Mouse (Mus musculus) stomach, postnatal 0 days (tissue): ENCODE results near the gene Mageb3. TPM values are rescaled to one million over a fixed set of nuclear protein-coding genes. Genes with fewer than 3 reads are reported as not detected.

Experiments used
- ATAC-seq: fragments of 200-750 bp; cut with Nextera tagmentation; 2 replicates; pipeline ENCODE4 v1.8.0; 2017; ENCODE audit not compliant: low FRiP score, low TSS enrichment
- DNase-seq: peaks from one replicate; pipeline ENCODE4 v3.0.0-alpha.2; 2016; ENCODE audit warnings: low spot score
- H3K27ac ChIP-seq: fragments of 300-500 bp; sonication (generic); replicated peaks from 2 replicates; pipeline ENCODE4 v1.5.1; 2014; ENCODE audit warnings: mild to moderate bottlenecking, control low read depth
- H3K27me3 ChIP-seq: fragments of 300-500 bp; sonication (generic); 2 replicates; pipeline ENCODE4 v1.6.1; 2014; ENCODE audit warnings: low read length; ENCODE audit not compliant: control insufficient read depth, insufficient read depth
- H3K36me3 ChIP-seq: fragments of 300-500 bp; sonication (generic); 2 replicates; pipeline ENCODE4 v1.6.1; 2014; ENCODE audit warnings: low read length, mixed read lengths; ENCODE audit not compliant: control insufficient read depth, insufficient read depth
- H3K4me1 ChIP-seq: fragments of 300-500 bp; sonication (generic); replicated peaks from 2 replicates; pipeline ENCODE4 v1.6.1; 2014; ENCODE audit warnings: antibody characterized with exemption; ENCODE audit not compliant: control insufficient read depth, insufficient read depth
- H3K4me2 ChIP-seq: fragments of 300-500 bp; sonication (generic); replicated peaks from 2 replicates; pipeline ENCODE4 v1.6.1; 2014; ENCODE audit warnings: low read depth, mild to moderate bottlenecking, control low read depth, moderate library complexity
- H3K4me3 ChIP-seq: fragments of 300-500 bp; sonication (generic); 2 replicates; pipeline ENCODE4 v1.5.1; 2014; ENCODE audit warnings: low read depth, low read length, control low read depth
- H3K9ac ChIP-seq: fragments of 300-500 bp; sonication (generic); 2 replicates; pipeline ENCODE4 v1.6.1; 2014; ENCODE audit warnings: mild to moderate bottlenecking, low read length, control low read depth, mixed read lengths
- H3K9me3 ChIP-seq: fragments of 300-500 bp; sonication (generic); 2 replicates; pipeline ENCODE4 v1.6.1; 2016; ENCODE audit warnings: low read length; ENCODE audit not compliant: control insufficient read depth
- CTCF ChIP-seq: IDR thresholded peaks from 2 replicates; pipeline ENCODE4 v1.5.1; 2016; ENCODE audit warnings: antibody characterized with exemption, low read depth, mild to moderate bottlenecking, moderate library complexity
- EP300 ChIP-seq: optimal IDR thresholded peaks from 2 replicates; pipeline ENCODE3; 2016; ENCODE audit warnings: antibody characterized with exemption
- WGBS: fragments of 180-500 bp; shearing (Covaris S2); extraction: QIAGEN DNeasy Blood & Tissue Kit; methylation state at CpG from one replicate; pipeline ENCODE4 v1.1.7; 2014; 5-methylcytosine and 5-hydroxymethylcytosine counted together
- polyA plus RNA-seq: library from polyadenylated mRNA; unstranded; fragments of >200 nt; fragmentation: Nextera tagmentation; extraction: Ambion mirVana; gene quantifications from 2 replicates; pipeline ENCODE4 v1.2.1, GENCODE M21; 2015

The Mageb3 gene
- polyA plus RNA-seq = 0.04 and 0.06 TPM in 2 replicates

GRCm38 (mm10) chr2:121955765-121956223 is at the start of gene Mageb3, which contains the start of gene Ctdspl2:
TSS of gene Mageb3 (minus strand) at chr2:121956092.
TSS of gene Ctdspl2 (plus strand) at chr2:121956001.
- peak; percentile 97 for DNase-seq
- Histone ChIP-seq H3K27ac (peak within 1 kb of the TSS; percentile 95), H3K9ac (peak within 1 kb of the TSS; percentile 92), H3K4me2 (peak within 1 kb of the TSS; percentile 73), H3K4me1 (no peaks in the 10 kb centered on the region; the same call in 1 of the 2 replicates), H3K27me3 (no peaks in the 10 kb centered on the region), H3K36me3 (no peaks in the 10 kb centered on the region), H3K9me3 (no peaks in the 10 kb centered on the region), H3K4me3 (peak within 1 kb of the TSS; percentile 89)
- TF ChIP-seq EP300 (no peak), CTCF (peak; percentile 46; the same call in 1 of the 2 replicates)
- ATAC-seq = peak; percentile 98
- under 1% methylated on average over 44 of the region's 48 CpGs for WGBS

- DNase-seq = no peak
- H3K4me2 ChIP-seq = no peak overlapping the region
- H3K4me3 ChIP-seq = no peak overlapping the region
- no peak overlapping the region for H3K9ac ChIP-seq
- peak; percentile 64 for TF ChIP-seq CTCF
- TF ChIP-seq EP300 = no peak
- H3K27me3 ChIP-seq = no peaks in the 10 kb centered on the region
- H3K27ac ChIP-seq = no peak overlapping the region
- WGBS = 95% methylated on average over 1 of the region's 1 CpGs
- no peaks in the 10 kb centered on the region for H3K4me1 ChIP-seq
- ATAC-seq = no peak
- peaks cover 5% of the 10 kb centered on the region for H3K36me3 ChIP-seq
- H3K9me3 ChIP-seq = no peaks in the 10 kb centered on the region
Observed at GRCm38 (mm10) chr2:121995738-121996137, 39.8 kb upstream of the Mageb3 start.

GRCm38 (mm10) chr2:121957216-121957792 is 1.4 kb upstream of the Mageb3 start:
- Histone ChIP-seq H3K36me3 (no peaks in the 10 kb centered on the region), H3K9ac (peak overlapping the region; percentile 92), H3K27ac (no peak overlapping the region), H3K4me1 (no peaks in the 10 kb centered on the region; the same call in 1 of the 2 replicates), H3K9me3 (no peaks in the 10 kb centered on the region), H3K27me3 (no peaks in the 10 kb centered on the region), H3K4me2 (peak overlapping the region; percentile 73), H3K4me3 (peak overlapping the region; percentile 89)
- TF ChIP-seq EP300 (no peak), CTCF (no peak)
- 4% methylated on average over 8 of the region's 8 CpGs for WGBS
- no peak for DNase-seq
- ATAC-seq = no peak

- Histone ChIP-seq H3K27ac (peak overlapping the region; percentile 95), H3K9ac (peak overlapping the region; percentile 92), H3K9me3 (no peaks in the 10 kb centered on the region), H3K27me3 (no peaks in the 10 kb centered on the region), H3K36me3 (no peaks in the 10 kb centered on the region), H3K4me1 (no peaks in the 10 kb centered on the region; the same call in 1 of the 2 replicates), H3K4me2 (peak overlapping the region; percentile 73), H3K4me3 (peak overlapping the region; percentile 89)
- under 1% methylated on average over 40 of the region's 47 CpGs for WGBS
- peak; percentile 96 for ATAC-seq
- TF ChIP-seq CTCF = no peak; the same call in 1 of the 2 replicates
- TF ChIP-seq EP300 = no peak
- peak; percentile 97 for DNase-seq
Observed at GRCm38 (mm10) chr2:121956224-121957018, 529 bp upstream of the Mageb3 start.

GRCm38 (mm10) chr2:121954971-121955656 is 778 bp downstream of the Mageb3 start:
- 16% methylated on average over 10 of the region's 10 CpGs for WGBS
- Histone ChIP-seq H3K4me1 (no peaks in the 10 kb centered on the region; the same call in 1 of the 2 replicates), H3K9ac (peak overlapping the region; percentile 67), H3K27ac (0 out of 2 replicates have a peak overlapping the region, but pooled peaks have one; percentile 59), H3K4me3 (peak overlapping the region; percentile 89), H3K4me2 (peak overlapping the region; percentile 73), H3K27me3 (no peaks in the 10 kb centered on the region), H3K9me3 (no peaks in the 10 kb centered on the region), H3K36me3 (no peaks in the 10 kb centered on the region)
- ATAC-seq = no peak
- peak; percentile 16 for DNase-seq
- TF ChIP-seq EP300 (no peak), CTCF (no peak)
